In the genomic region with DNA sequence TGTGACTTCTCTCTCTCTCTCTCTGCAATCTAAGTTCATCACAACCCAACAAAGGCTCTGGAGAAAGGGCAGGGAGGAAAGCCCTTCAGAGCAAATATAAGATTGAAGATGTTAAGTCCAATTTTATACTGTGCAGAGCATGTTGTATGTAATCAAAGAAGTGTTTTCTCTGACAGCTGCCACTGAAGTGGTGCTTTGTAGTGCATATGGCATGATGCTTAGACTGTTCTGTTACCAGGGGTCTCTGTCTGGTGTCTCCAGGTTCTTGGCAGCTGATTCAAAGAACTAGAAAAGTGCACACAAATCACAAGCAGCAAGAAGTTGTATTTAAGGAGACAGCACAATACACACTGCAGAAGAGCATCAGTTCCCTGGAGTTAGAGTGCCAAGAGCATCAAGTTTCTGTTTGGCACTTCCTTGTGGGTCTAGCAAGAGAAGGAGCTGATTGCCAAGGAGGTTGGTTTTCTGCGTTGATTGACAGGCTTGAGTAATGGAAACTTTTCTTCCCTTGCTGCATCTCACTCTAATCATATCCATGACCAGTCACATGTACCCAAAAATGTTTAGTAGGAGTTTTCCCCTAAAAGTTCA, we compare ENCODE assay signal across 18 mouse cellular contexts.
A peak's percentile ranks its signal among the peaks of the same experiment; 100 is the strongest.
DNase-seq lines count a peak whose midpoint lies in the region; ATAC-seq and TF ChIP-seq lines count a peak whose summit lies in the region.
"Had no signal": no experiment of that assay in that cellular context is flagged by ENCODE, and none has a peak within 500 bp of the region (broad histone marks: within the 10 kb centered on the region; RNA-seq: fewer than 3 reads in every experiment).

No protein-coding gene starts in this region.

- no peak overlapping the region for H3K4me3 ChIP-seq in forebrain, postnatal 0 days (ENCODE audit: low read depth, low read length)
- no peak overlapping the region for H3K4me3 ChIP-seq in forebrain, embryonic 15.5 days
- H3K4me3 ChIP-seq in hindbrain, embryonic 16.5 days (ENCODE audit: low read length) = no peak overlapping the region
- no peak overlapping the region for H3K4me3 ChIP-seq in liver, embryonic 11.5 days (ENCODE audit: low read depth, low read length)
- H3K4me3 ChIP-seq in kidney, embryonic 16.5 days (ENCODE audit: low read length) = no peak overlapping the region
- H3K4me3 ChIP-seq: lung, embryonic 15.5 days had no signal

- H3K9ac ChIP-seq in forebrain, postnatal 0 days = no peak overlapping the region
- H3K9ac ChIP-seq in forebrain, embryonic 15.5 days (replicated peaks) = no peak overlapping the region
- H3K9ac ChIP-seq in hindbrain, embryonic 16.5 days (ENCODE audit: low read depth, low read length) = no peak overlapping the region
- H3K9ac ChIP-seq in liver, embryonic 11.5 days (ENCODE audit: low read depth, low read length) = no peak overlapping the region
- no peak overlapping the region for H3K9ac ChIP-seq in kidney, embryonic 16.5 days (replicated peaks; ENCODE audit: low read length)
- H3K9ac ChIP-seq: lung, embryonic 15.5 days had no signal

- H3K4me2 ChIP-seq in forebrain, postnatal 0 days (ENCODE audit: low read depth) = no peak overlapping the region
- no peak overlapping the region for H3K4me2 ChIP-seq in forebrain, embryonic 15.5 days (replicated peaks)
- no peak overlapping the region for H3K4me2 ChIP-seq in hindbrain, embryonic 16.5 days (ENCODE audit: low read length)
- no peak overlapping the region for H3K4me2 ChIP-seq in liver, embryonic 11.5 days
- no peak overlapping the region for H3K4me2 ChIP-seq in kidney, embryonic 16.5 days (replicated peaks; ENCODE audit: low read depth, low read length)
- H3K4me2 ChIP-seq: lung, embryonic 15.5 days had no signal

- TF ChIP-seq CTCF in forebrain, postnatal 0 days (IDR thresholded peaks at IDR 0.05; ENCODE audit: low read depth) = no peak

- H3K4me1 ChIP-seq in forebrain, postnatal 0 days (ENCODE audit: insufficient read depth) = no peaks in the 10 kb centered on the region
- 0 out of 2 replicates have a peak, but pooled peaks cover 6% of the 10 kb centered on the region for H3K4me1 ChIP-seq in forebrain, embryonic 15.5 days
- peaks cover 2% of the 10 kb centered on the region for H3K4me1 ChIP-seq in hindbrain, embryonic 16.5 days (ENCODE audit: control insufficient read depth, insufficient read depth, low read depth, low read length)
- no peaks in the 10 kb centered on the region for H3K4me1 ChIP-seq in liver, embryonic 11.5 days (replicated peaks; ENCODE audit: control insufficient read depth, insufficient read depth, low read length)
- H3K4me1 ChIP-seq in kidney, embryonic 16.5 days (ENCODE audit: insufficient read depth, low read length) = no peaks in the 10 kb centered on the region
- H3K4me1 ChIP-seq: lung, embryonic 15.5 days had no signal

- no peaks in the 10 kb centered on the region for H3K9me3 ChIP-seq in forebrain, postnatal 0 days (ENCODE audit: low read length)
- H3K9me3 ChIP-seq in forebrain, embryonic 15.5 days = no peaks in the 10 kb centered on the region
- H3K9me3 ChIP-seq in hindbrain, embryonic 16.5 days (ENCODE audit: control insufficient read depth, low read length) = no peaks in the 10 kb centered on the region
- H3K9me3 ChIP-seq in liver, embryonic 11.5 days (ENCODE audit: control insufficient read depth, low read length) = no peaks in the 10 kb centered on the region
- H3K9me3 ChIP-seq in kidney, embryonic 16.5 days (ENCODE audit: low read length) = no peaks in the 10 kb centered on the region
- H3K9me3 ChIP-seq: lung, embryonic 15.5 days had no signal

- WGBS in forebrain, postnatal 0 days = 89% methylated on average over 1 of the region's 1 CpGs
- WGBS in forebrain, embryonic 15.5 days = 76% methylated on average over 1 of the region's 1 CpGs
- 100% methylated on average over 1 of the region's 1 CpGs for WGBS in hindbrain, embryonic 16.5 days
- WGBS in liver, embryonic 11.5 days = 66% methylated on average over 1 of the region's 1 CpGs
- 82% methylated on average over 1 of the region's 1 CpGs for WGBS in kidney, embryonic 16.5 days

- no peak overlapping the region for H3K27ac ChIP-seq in forebrain, postnatal 0 days (ENCODE audit: low read depth, low read length)
- no peak overlapping the region; the same call in 1 of the 2 replicates for H3K27ac ChIP-seq in forebrain, embryonic 15.5 days (replicated peaks)
- no peak overlapping the region for H3K27ac ChIP-seq in hindbrain, embryonic 16.5 days (ENCODE audit: low read depth, low read length)
- no peak overlapping the region for H3K27ac ChIP-seq in liver, embryonic 11.5 days (ENCODE audit: low read depth, low read length)
- no peak overlapping the region for H3K27ac ChIP-seq in kidney, embryonic 16.5 days (ENCODE audit: low read length)
- H3K27ac ChIP-seq: lung, embryonic 15.5 days had no signal

- H3K27me3 ChIP-seq in forebrain, postnatal 0 days (ENCODE audit: insufficient read depth, low read length) = no peaks in the 10 kb centered on the region
- no peaks in the 10 kb centered on the region for H3K27me3 ChIP-seq in forebrain, embryonic 15.5 days
- no peaks in the 10 kb centered on the region for H3K27me3 ChIP-seq in hindbrain, embryonic 16.5 days (replicated peaks; ENCODE audit: control insufficient read depth, insufficient read depth, low read length)
- H3K27me3 ChIP-seq in liver, embryonic 11.5 days (replicated peaks; ENCODE audit: control insufficient read depth, insufficient read depth, low read length) = no peaks in the 10 kb centered on the region
- no peaks in the 10 kb centered on the region for H3K27me3 ChIP-seq in kidney, embryonic 16.5 days (ENCODE audit: insufficient read depth, low read length)
- H3K27me3 ChIP-seq: lung, embryonic 15.5 days had no signal

- H3K36me3 ChIP-seq in forebrain, postnatal 0 days (ENCODE audit: insufficient read depth) = no peaks in the 10 kb centered on the region; the same call in 1 of the 2 replicates
- H3K36me3 ChIP-seq in forebrain, embryonic 15.5 days = no peaks in the 10 kb centered on the region
- no peaks in the 10 kb centered on the region for H3K36me3 ChIP-seq in hindbrain, embryonic 16.5 days (ENCODE audit: control insufficient read depth, insufficient read depth, low read length)
- no peaks in the 10 kb centered on the region for H3K36me3 ChIP-seq in liver, embryonic 11.5 days (ENCODE audit: control insufficient read depth, insufficient read depth, low read length)
- no peaks in the 10 kb centered on the region for H3K36me3 ChIP-seq in kidney, embryonic 16.5 days (ENCODE audit: insufficient read depth, low read length)
- H3K36me3 ChIP-seq: lung, embryonic 15.5 days had no signal

- no peak for DNase-seq in forebrain, postnatal 0 days
- DNase-seq in testis, postnatal 10 days (ENCODE audit: low spot score) = peak; percentile 1
- DNase-seq in testis, postnatal 14 days (ENCODE audit: low spot score) = no peak
- DNase-seq in adrenal gland, postnatal 14 days = no peak
- no peak for DNase-seq in liver, embryonic 11.5 days (ENCODE audit: low spot score)
- DNase-seq: adrenal gland, adult 8-10 months; cerebellum, adult 9-11 months; embryo, embryonic 11 days; heart, postnatal 10 days; kidney, postnatal 10 days; liver; right cerebral cortex, postnatal 14 days; thymus, adult 2 months had no signal

- peak; percentile 66 for ATAC-seq in forebrain, postnatal 0 days
- ATAC-seq in forebrain, embryonic 15.5 days (replicated peaks) = no peak; the same call in 1 of the 2 replicates
- ATAC-seq in hindbrain, embryonic 16.5 days = peak; percentile 38; the same call in 1 of the 2 replicates
- no peak for ATAC-seq in liver, embryonic 11.5 days (replicated peaks; ENCODE audit: low FRiP score)
- no peak for ATAC-seq in kidney, embryonic 16.5 days (ENCODE audit: low FRiP score, low TSS enrichment)
- ATAC-seq: intestine, embryonic 16.5 days had no signal

Comparison
In these comparisons a context has a peak if more than half of its experiments do, and no peak if none do; other contexts are left out.
1. ATAC-seq: peak in forebrain, postnatal 0 days (single experiment) and hindbrain, embryonic 16.5 days (single experiment); none in forebrain, embryonic 15.5 days (single experiment), liver, embryonic 11.5 days (single experiment) and kidney, embryonic 16.5 days (single experiment).